Mouse (Mus musculus) lung, adult 18-20 months (tissue): ENCODE measurements around the gene Tubb5.
A peak's percentile ranks its signal among the peaks of the same experiment; 100 is the strongest.

Experiments
- DNase-seq, 2 experiments: peaks; one replicate each; pipeline ENCODE4 v3.0.0; 2022; ENCODE audit warnings: mixed read lengths in 2 of 2

The Tubb5 gene

GRCm38 (mm10) chr17:35838122-35838544, at the start of gene Tubb5:
Gene Tubb5, minus strand, starts transcription at chr17:35838306.
- DNase-seq = peak; percentile 97

- no peak for DNase-seq
Observed at GRCm38 (mm10) chr17:35887725-35888124, 49.6 kb upstream of the Tubb5 start.

- no peak for DNase-seq
Observed at GRCm38 (mm10) chr17:35883777-35884176, 45.7 kb upstream of the Tubb5 start.

GRCm38 (mm10) chr17:35882924-35883323, 44.8 kb upstream of the Tubb5 start:
- DNase-seq = no peak

GRCm38 (mm10) chr17:35879245-35880057, 41.3 kb upstream of the Tubb5 start, which contains the start of gene Dhx16:
Gene Dhx16, plus strand, starts transcription at chr17:35879819.
- DNase-seq = peak; percentile 95 to 96

- no peak for DNase-seq
Observed at GRCm38 (mm10) chr17:35874721-35875120, 36.6 kb upstream of the Tubb5 start.

GRCm38 (mm10) chr17:35873774-35874519, 35.8 kb upstream of the Tubb5 start:
- DNase-seq = peak; percentile 83 to 88

- no peak for DNase-seq
Observed at GRCm38 (mm10) chr17:35870884-35871696, 33.0 kb upstream of the Tubb5 start.

GRCm38 (mm10) chr17:35870151-35870883, 32.2 kb upstream of the Tubb5 start:
- peak; percentile 86 to 88 for DNase-seq

GRCm38 (mm10) chr17:35869346-35870067, 31.4 kb upstream of the Tubb5 start:
- DNase-seq = peak; percentile 65 to 67

GRCm38 (mm10) chr17:35868961-35869345, 30.8 kb upstream of the Tubb5 start:
- DNase-seq = no peak

GRCm38 (mm10) chr17:35868165-35868820, 30.2 kb upstream of the Tubb5 start:
- DNase-seq = peak; percentile 56 to 60

- DNase-seq = peak; percentile 66 to 71
Observed at GRCm38 (mm10) chr17:35866911-35867890, 29.1 kb upstream of the Tubb5 start.

GRCm38 (mm10) chr17:35866281-35866831, 28.2 kb upstream of the Tubb5 start:
- peak; percentile 72 to 78 for DNase-seq

- peak; percentile 72 to 75 for DNase-seq
Observed at GRCm38 (mm10) chr17:35865481-35866280, 27.6 kb upstream of the Tubb5 start, which contains the start of gene Ppp1r18. Gene Ppp1r18, plus strand, starts transcription at chr17:35865593.

GRCm38 (mm10) chr17:35864832-35865353, 26.8 kb upstream of the Tubb5 start:
- no peak for DNase-seq

GRCm38 (mm10) chr17:35861198-35861857, 23.2 kb upstream of the Tubb5 start, which contains the start of gene Nrm:
Gene Nrm, plus strand, starts transcription at chr17:35861318.
- peak; percentile 92 to 93 for DNase-seq
